Mouse (Mus musculus) heart, embryonic 13.5 days (tissue): Measurements from ENCODE around the gene Asic5. TPM values are rescaled to one million over a fixed set of nuclear protein-coding genes. Genes with fewer than 3 reads are reported as not detected.

Experiments used
- ATAC-seq: fragments of 200-750 bp; cut with Nextera tagmentation; 2 replicates; pipeline ENCODE4 v1.8.0; 2017; ENCODE audit warnings: moderate TSS enrichment; ENCODE audit not compliant: insufficient number of reproducible peaks, low FRiP score, low TSS enrichment; ENCODE audit errors: extremely low read depth
- H3K27ac ChIP-seq: fragments of 300-500 bp; sonication (generic); replicated peaks from 2 replicates; pipeline ENCODE4 v1.5.1; 2015; ENCODE audit warnings: moderate library complexity, mild to moderate bottlenecking, inconsistent platforms
- H3K27me3 ChIP-seq: fragments of 300-500 bp; sonication (generic); replicated peaks from 2 replicates; pipeline ENCODE4 v1.6.1; 2015; ENCODE audit warnings: mild to moderate bottlenecking, inconsistent platforms
- H3K36me3 ChIP-seq: fragments of 300-500 bp; sonication (generic); 2 replicates; pipeline ENCODE4 v1.6.1; 2015; ENCODE audit warnings: mild to moderate bottlenecking, inconsistent platforms
- H3K4me1 ChIP-seq: fragments of 300-500 bp; sonication (generic); 2 replicates; pipeline ENCODE4 v1.6.1; 2015; ENCODE audit warnings: inconsistent platforms
- H3K4me2 ChIP-seq: fragments of 300-500 bp; sonication (generic); 2 replicates; pipeline ENCODE4 v1.6.1; 2015; ENCODE audit warnings: inconsistent platforms, mild to moderate bottlenecking, moderate library complexity
- H3K4me3 ChIP-seq: fragments of 300-500 bp; sonication (generic); 2 replicates; pipeline ENCODE4 v1.5.1; 2015; ENCODE audit warnings: moderate library complexity, mild to moderate bottlenecking, inconsistent platforms
- H3K9ac ChIP-seq: fragments of 300-500 bp; sonication (generic); 2 replicates; pipeline ENCODE4 v1.6.1; 2015; ENCODE audit warnings: inconsistent platforms, mild to moderate bottlenecking, moderate library complexity
- H3K9me3 ChIP-seq: fragments of 300-500 bp; sonication (generic); 2 replicates; pipeline ENCODE4 v1.6.1; 2016; ENCODE audit warnings: inconsistent platforms
- WGBS: fragments of 180-500 bp; shearing (Covaris S2); methylation state at CpG from one replicate; pipeline ENCODE4 v1.1.7; 2015; ENCODE audit warnings: mixed read lengths; 5-methylcytosine and 5-hydroxymethylcytosine counted together
- polyA plus RNA-seq: library from polyadenylated mRNA; unstranded; fragments of >200 nt; fragmentation: Nextera tagmentation; extraction: Ambion mirVana; gene quantifications from 2 replicates; pipeline ENCODE4 v1.2.1, GENCODE M21; 2015

Gene Asic5
- polyA plus RNA-seq, 1 experiment from 2014 or later: not detected

GRCm38 (mm10) chr3:81975607-81976006, 6.5 kb upstream of the Asic5 start:
- H3K4me3 ChIP-seq: no peak overlapping the region
- 45% methylated on average over 4 of the region's 4 CpGs for WGBS
- H3K36me3 ChIP-seq: no peaks in the 10 kb centered on the region
- no peak overlapping the region for H3K27ac ChIP-seq
- H3K4me2 ChIP-seq: no peak overlapping the region
- no peaks in the 10 kb centered on the region for H3K9me3 ChIP-seq
- H3K4me1 ChIP-seq: peaks cover 9% of the 10 kb centered on the region
- no peaks in the 10 kb centered on the region for H3K27me3 ChIP-seq
- H3K9ac ChIP-seq: no peak overlapping the region
- no peak for ATAC-seq

- H3K9ac ChIP-seq: no peak within 1 kb of the TSS
- no peak within 1 kb of the TSS for H3K27ac ChIP-seq
Measured at GRCm38 (mm10) chr3:81976102-81976501, 6.0 kb upstream of the Asic5 start, which contains the start of gene Tdo2. Gene Tdo2, minus strand, starts transcription at chr3:81976202.

GRCm38 (mm10) chr3:81981576-81981975, 514 bp upstream of the Asic5 start:
- no peak overlapping the region for H3K4me3 ChIP-seq
- H3K27ac ChIP-seq: no peak overlapping the region
- no peaks in the 10 kb centered on the region for H3K27me3 ChIP-seq
- no peak for ATAC-seq
- H3K4me1 ChIP-seq: peaks cover 12% of the 10 kb centered on the region; the same call in 1 of the 2 replicates
- WGBS: 81% methylated on average over 5 of the region's 5 CpGs
- no peaks in the 10 kb centered on the region for H3K9me3 ChIP-seq
- no peaks in the 10 kb centered on the region for H3K36me3 ChIP-seq
- no peak overlapping the region for H3K4me2 ChIP-seq
- no peak overlapping the region for H3K9ac ChIP-seq

More at GRCm38 (mm10) chr3:81976102-81976501, 6.0 kb upstream of the Asic5 start, which contains the start of gene Tdo2:
- no peak for ATAC-seq
- peaks cover 9% of the 10 kb centered on the region for H3K4me1 ChIP-seq
- H3K36me3 ChIP-seq: no peaks in the 10 kb centered on the region
- no peaks in the 10 kb centered on the region for H3K27me3 ChIP-seq
- H3K4me3 ChIP-seq: no peak within 1 kb of the TSS
- no peak within 1 kb of the TSS for H3K4me2 ChIP-seq
- H3K9me3 ChIP-seq: no peaks in the 10 kb centered on the region

- ATAC-seq: no peak
- Histone ChIP-seq H3K4me2 (no peak overlapping the region), H3K36me3 (no peaks in the 10 kb centered on the region), H3K4me1 (peaks cover 12% of the 10 kb centered on the region; the same call in 1 of the 2 replicates), H3K27me3 (no peaks in the 10 kb centered on the region), H3K9me3 (no peaks in the 10 kb centered on the region), H3K9ac (no peak overlapping the region), H3K27ac (no peak overlapping the region), H3K4me3 (no peak overlapping the region)
- WGBS: 68% methylated on average over 8 of the region's 8 CpGs
Measured at GRCm38 (mm10) chr3:81983120-81983895, 1.2 kb downstream of the Asic5 start.

GRCm38 (mm10) chr3:81985100-81985499, 3.0 kb downstream of the Asic5 start:
- H3K27me3 ChIP-seq: no peaks in the 10 kb centered on the region
- H3K27ac ChIP-seq: no peak overlapping the region
- no peaks in the 10 kb centered on the region for H3K9me3 ChIP-seq
- 68% methylated on average over 1 of the region's 1 CpGs for WGBS
- H3K36me3 ChIP-seq: no peaks in the 10 kb centered on the region
- H3K4me1 ChIP-seq: peaks cover 24% of the 10 kb centered on the region
- H3K4me2 ChIP-seq: no peak overlapping the region
- ATAC-seq: no peak
- no peak overlapping the region for H3K9ac ChIP-seq
- no peak overlapping the region for H3K4me3 ChIP-seq

GRCm38 (mm10) chr3:81986103-81986502, 4.0 kb downstream of the Asic5 start:
- ATAC-seq: no peak
- no peak overlapping the region for H3K4me3 ChIP-seq
- H3K4me2 ChIP-seq: no peak overlapping the region
- no peaks in the 10 kb centered on the region for H3K36me3 ChIP-seq
- H3K27me3 ChIP-seq: no peaks in the 10 kb centered on the region
- no peaks in the 10 kb centered on the region for H3K9me3 ChIP-seq
- WGBS: 81% methylated on average over 2 of the region's 2 CpGs
- H3K9ac ChIP-seq: no peak overlapping the region
- H3K4me1 ChIP-seq: peaks cover 31% of the 10 kb centered on the region
- no peak overlapping the region for H3K27ac ChIP-seq

- no peaks in the 10 kb centered on the region for H3K27me3 ChIP-seq
- no peak overlapping the region for H3K4me2 ChIP-seq
- H3K9me3 ChIP-seq: no peaks in the 10 kb centered on the region
- H3K4me1 ChIP-seq: peaks cover 26% of the 10 kb centered on the region
- H3K27ac ChIP-seq: no peak overlapping the region
- no peak overlapping the region for H3K4me3 ChIP-seq
- H3K9ac ChIP-seq: no peak overlapping the region
- 84% methylated on average over 3 of the region's 3 CpGs for WGBS
- ATAC-seq: no peak
- no peaks in the 10 kb centered on the region for H3K36me3 ChIP-seq
Measured at GRCm38 (mm10) chr3:81987628-81988027, 5.5 kb downstream of the Asic5 start.

- 0% methylated on average over 2 of the region's 2 CpGs for WGBS
- Histone ChIP-seq H3K4me1 (peaks cover 19% of the 10 kb centered on the region), H3K27ac (peak overlapping the region; percentile 85), H3K4me3 (no peak overlapping the region), H3K27me3 (no peaks in the 10 kb centered on the region), H3K9ac (no peak overlapping the region), H3K4me2 (peak overlapping the region; percentile 28; the same call in 1 of the 2 replicates), H3K9me3 (no peaks in the 10 kb centered on the region), H3K36me3 (no peaks in the 10 kb centered on the region)
- ATAC-seq: peak; percentile 54; the same call in 1 of the 2 replicates
Measured at GRCm38 (mm10) chr3:81989692-81990141, 7.6 kb downstream of the Asic5 start.

- Histone ChIP-seq H3K9ac (no peak overlapping the region), H3K27ac (peak overlapping the region; percentile 66), H3K9me3 (no peaks in the 10 kb centered on the region), H3K27me3 (no peaks in the 10 kb centered on the region), H3K36me3 (no peaks in the 10 kb centered on the region), H3K4me1 (peaks cover 19% of the 10 kb centered on the region), H3K4me3 (no peak overlapping the region), H3K4me2 (no peak overlapping the region)
- 35% methylated on average over 3 of the region's 3 CpGs for WGBS
- ATAC-seq: no peak
Measured at GRCm38 (mm10) chr3:81990531-81990930, 8.4 kb downstream of the Asic5 start.

GRCm38 (mm10) chr3:81995371-81995770, 13.3 kb downstream of the Asic5 start:
- no peak overlapping the region for H3K9ac ChIP-seq
- 28% methylated on average over 4 of the region's 4 CpGs for WGBS
- peaks cover 5% of the 10 kb centered on the region for H3K4me1 ChIP-seq
- H3K36me3 ChIP-seq: no peaks in the 10 kb centered on the region
- no peak for ATAC-seq
- no peak overlapping the region for H3K27ac ChIP-seq
- H3K27me3 ChIP-seq: no peaks in the 10 kb centered on the region
- H3K4me3 ChIP-seq: no peak overlapping the region
- no peaks in the 10 kb centered on the region for H3K9me3 ChIP-seq
- H3K4me2 ChIP-seq: no peak overlapping the region

- Histone ChIP-seq H3K4me3 (no peak overlapping the region), H3K27ac (no peak overlapping the region), H3K9me3 (no peaks in the 10 kb centered on the region), H3K27me3 (no peaks in the 10 kb centered on the region), H3K36me3 (no peaks in the 10 kb centered on the region), H3K4me2 (no peak overlapping the region), H3K4me1 (no peaks in the 10 kb centered on the region), H3K9ac (no peak overlapping the region)
- 0% methylated on average over 1 of the region's 1 CpGs for WGBS
- ATAC-seq: no peak
Measured at GRCm38 (mm10) chr3:81995988-81996387, 13.9 kb downstream of the Asic5 start.

- WGBS: 74% methylated on average over 1 of the region's 1 CpGs
Measured at GRCm38 (mm10) chr3:82007002-82007401, 24.9 kb downstream of the Asic5 start.

More at GRCm38 (mm10) chr3:82007002-82007401, 24.9 kb downstream of the Asic5 start:
- no peak overlapping the region for H3K4me3 ChIP-seq
- H3K4me2 ChIP-seq: no peak overlapping the region
- no peaks in the 10 kb centered on the region for H3K4me1 ChIP-seq
- H3K36me3 ChIP-seq: no peaks in the 10 kb centered on the region
- H3K27ac ChIP-seq: no peak overlapping the region
- ATAC-seq: no peak
- no peaks in the 10 kb centered on the region for H3K27me3 ChIP-seq
- H3K9me3 ChIP-seq: no peaks in the 10 kb centered on the region
- no peak overlapping the region for H3K9ac ChIP-seq
